Mouse (Mus musculus) lung, postnatal 14 days (tissue): Measurements from ENCODE around the gene Gal3st1.
A peak's percentile ranks its signal among the peaks of the same experiment; 100 is the strongest.

Source experiments
- DNase-seq: peaks from one replicate; pipeline ENCODE4 v3.0.0; 2021

The Gal3st1 gene

GRCm38 (mm10) chr11:4035116-4035892, 51.9 kb downstream of the Gal3st1 start:
- DNase-seq = no peak

GRCm38 (mm10) chr11:4035916-4036315, 52.5 kb downstream of the Gal3st1 start:
- no peak for DNase-seq

GRCm38 (mm10) chr11:4036365-4037084, 53.1 kb downstream of the Gal3st1 start:
- no peak for DNase-seq

- no peak for DNase-seq
These were observed 56.5 kb downstream of the Gal3st1 start for GRCm38 (mm10) chr11:4039951-4040350.

- no peak for DNase-seq
These were observed 57.7 kb downstream of the Gal3st1 start for GRCm38 (mm10) chr11:4041123-4041625.

GRCm38 (mm10) chr11:4043081-4043480, 59.6 kb downstream of the Gal3st1 start:
- DNase-seq = no peak

GRCm38 (mm10) chr11:4046526-4046925, 63.1 kb downstream of the Gal3st1 start:
- DNase-seq = peak; percentile 39

GRCm38 (mm10) chr11:4047766-4048165, 64.3 kb downstream of the Gal3st1 start:
- DNase-seq = no peak

GRCm38 (mm10) chr11:4048438-4048837, 65.0 kb downstream of the Gal3st1 start:
- no peak for DNase-seq
